Mouse (Mus musculus): ENCODE data around the gene E2f6. TPM values are rescaled to one million over a fixed set of nuclear protein-coding genes. Genes with fewer than 3 reads are reported as not detected.

E2f6 gene
- polyA plus RNA-seq, 1 experiment: 9.9 TPM

GRCm38 (mm10) chr12:16853431-16854165 is 42.8 kb downstream of the E2f6 start:
- Histone ChIP-seq H3K4me3 (replicated peaks; ENCODE audit: control insufficient read depth, low read depth, low read length) (no peak overlapping the region), H3K4me1 (ENCODE audit: control insufficient read depth, insufficient read depth, low read length) (no peaks in the 10 kb centered on the region), H3K27ac (ENCODE audit: control insufficient read depth, insufficient read depth, low read depth, low read length, poor library complexity) (no peak overlapping the region)
- TF ChIP-seq POLR2A (IDR thresholded peaks at IDR 0.05; ENCODE audit: borderline replicate concordance, control insufficient read depth, low read depth, low read length) (no peak), CTCF (IDR thresholded peaks at IDR 0.05; ENCODE audit: control insufficient read depth, insufficient read depth, low read length) (no peak)
- 64% methylated on average over 11 of the region's 11 CpGs for WGBS

- Histone ChIP-seq H3K4me3 (replicated peaks; ENCODE audit: control insufficient read depth, low read depth, low read length) (no peak overlapping the region), H3K27ac (ENCODE audit: control insufficient read depth, insufficient read depth, low read depth, low read length, poor library complexity) (no peak overlapping the region), H3K4me1 (ENCODE audit: control insufficient read depth, insufficient read depth, low read length) (no peaks in the 10 kb centered on the region)
- no peak for TF ChIP-seq POLR2A (IDR thresholded peaks at IDR 0.05; ENCODE audit: borderline replicate concordance, control insufficient read depth, low read depth, low read length)
- no peak for TF ChIP-seq CTCF (IDR thresholded peaks at IDR 0.05; ENCODE audit: control insufficient read depth, insufficient read depth, low read length)
- WGBS: 72% methylated on average over 6 of the region's 6 CpGs
Observed at GRCm38 (mm10) chr12:16855632-16856305, 45.0 kb downstream of the E2f6 start.

DNA sequence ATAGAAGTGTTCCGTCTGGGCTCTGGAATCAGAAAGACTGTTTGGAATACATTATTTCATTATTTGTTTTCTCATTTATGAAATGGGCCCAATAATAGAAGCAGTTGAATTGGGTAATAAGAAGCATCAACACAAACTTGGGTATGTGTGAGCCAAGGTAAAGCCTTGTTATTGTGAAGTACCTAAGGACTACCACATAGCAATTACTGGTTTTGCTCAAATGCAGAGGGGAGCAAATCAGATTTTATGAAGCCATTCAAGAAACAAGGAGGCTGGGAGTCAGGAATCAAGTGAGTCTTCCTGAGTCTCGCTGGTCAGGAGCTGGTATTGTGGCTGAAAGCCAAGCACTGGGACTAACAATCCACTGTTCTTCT is 45.5 kb downstream of the E2f6 start:
- WGBS: 74% methylated on average over 2 of the region's 2 CpGs
- Histone ChIP-seq H3K4me1 (ENCODE audit: control insufficient read depth, insufficient read depth, low read length) (no peaks in the 10 kb centered on the region), H3K27ac (ENCODE audit: control insufficient read depth, insufficient read depth, low read depth, low read length, poor library complexity) (no peak overlapping the region), H3K4me3 (replicated peaks; ENCODE audit: control insufficient read depth, low read depth, low read length) (no peak overlapping the region)
- TF ChIP-seq CTCF (IDR thresholded peaks at IDR 0.05; ENCODE audit: control insufficient read depth, insufficient read depth, low read length) (no peak), POLR2A (IDR thresholded peaks at IDR 0.05; ENCODE audit: borderline replicate concordance, control insufficient read depth, low read depth, low read length) (no peak)

- Histone ChIP-seq H3K4me3 (replicated peaks; ENCODE audit: control insufficient read depth, low read depth, low read length) (no peak overlapping the region), H3K4me1 (ENCODE audit: control insufficient read depth, insufficient read depth, low read length) (no peaks in the 10 kb centered on the region), H3K27ac (ENCODE audit: control insufficient read depth, insufficient read depth, low read depth, low read length, poor library complexity) (no peak overlapping the region)
- WGBS: 57% methylated on average over 4 of the region's 4 CpGs
- TF ChIP-seq CTCF (IDR thresholded peaks at IDR 0.05; ENCODE audit: control insufficient read depth, insufficient read depth, low read length): no peak
- no peak for TF ChIP-seq POLR2A (IDR thresholded peaks at IDR 0.05; ENCODE audit: borderline replicate concordance, control insufficient read depth, low read depth, low read length)
Observed at GRCm38 (mm10) chr12:16858081-16858480, 47.3 kb downstream of the E2f6 start.

DNA sequence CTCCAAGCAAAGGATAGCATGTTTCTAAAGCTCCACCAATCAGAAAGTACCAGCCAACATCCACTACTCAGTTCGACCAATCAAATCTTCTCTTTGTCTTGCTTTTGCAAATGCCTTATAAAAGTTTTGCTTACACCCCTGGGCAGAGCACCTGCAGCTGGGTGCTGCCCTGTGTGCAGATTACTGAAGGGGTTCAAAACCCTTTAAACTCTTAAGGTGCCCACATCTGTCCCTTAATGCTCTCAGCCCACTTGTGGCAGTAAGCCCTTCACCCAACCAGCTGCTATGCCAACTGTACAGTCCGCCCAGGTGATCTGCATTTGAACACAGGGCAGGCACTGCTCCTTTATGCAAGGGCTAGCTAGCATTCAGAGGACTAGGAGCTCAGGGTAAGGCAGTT is 49.0 kb downstream of the E2f6 start:
- H3K4me3 ChIP-seq (replicated peaks; ENCODE audit: control insufficient read depth, low read depth, low read length): no peak overlapping the region
- WGBS: 81% methylated on average over 2 of the region's 2 CpGs

DNA sequence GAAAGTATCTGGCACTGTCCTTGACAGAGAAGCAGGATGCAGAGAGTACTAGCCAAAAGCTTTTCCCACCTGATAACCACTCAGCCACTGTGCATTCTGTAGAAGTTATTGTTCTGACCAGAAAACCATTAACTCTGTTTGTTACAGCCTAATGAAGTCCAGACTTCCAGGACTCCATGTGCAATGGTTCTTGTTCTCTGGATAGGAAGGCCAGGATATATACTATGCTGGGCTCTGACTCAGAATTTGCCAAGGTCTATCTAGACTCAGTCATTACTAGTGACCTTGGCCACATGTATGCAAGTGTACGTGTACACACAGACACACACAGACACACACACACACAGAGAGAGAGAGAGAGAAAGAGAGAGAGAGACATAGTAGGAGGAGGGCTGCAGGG is 49.8 kb downstream of the E2f6 start:
- no peak overlapping the region for H3K27ac ChIP-seq (ENCODE audit: control insufficient read depth, insufficient read depth, low read depth, low read length, poor library complexity)
- 72% methylated on average over 1 of the region's 1 CpGs for WGBS
- H3K4me1 ChIP-seq (ENCODE audit: control insufficient read depth, insufficient read depth, low read length): no peaks in the 10 kb centered on the region
- no peak overlapping the region for H3K4me3 ChIP-seq (replicated peaks; ENCODE audit: control insufficient read depth, low read depth, low read length)
- TF ChIP-seq CTCF (IDR thresholded peaks at IDR 0.05; ENCODE audit: control insufficient read depth, insufficient read depth, low read length): no peak

More for the DNA sequence above, 49.0 kb downstream of the E2f6 start:
- TF ChIP-seq POLR2A (IDR thresholded peaks at IDR 0.05; ENCODE audit: borderline replicate concordance, control insufficient read depth, low read depth, low read length): no peak
- Histone ChIP-seq H3K27ac (ENCODE audit: control insufficient read depth, insufficient read depth, low read depth, low read length, poor library complexity) (no peak overlapping the region), H3K4me1 (ENCODE audit: control insufficient read depth, insufficient read depth, low read length) (no peaks in the 10 kb centered on the region)

DNA sequence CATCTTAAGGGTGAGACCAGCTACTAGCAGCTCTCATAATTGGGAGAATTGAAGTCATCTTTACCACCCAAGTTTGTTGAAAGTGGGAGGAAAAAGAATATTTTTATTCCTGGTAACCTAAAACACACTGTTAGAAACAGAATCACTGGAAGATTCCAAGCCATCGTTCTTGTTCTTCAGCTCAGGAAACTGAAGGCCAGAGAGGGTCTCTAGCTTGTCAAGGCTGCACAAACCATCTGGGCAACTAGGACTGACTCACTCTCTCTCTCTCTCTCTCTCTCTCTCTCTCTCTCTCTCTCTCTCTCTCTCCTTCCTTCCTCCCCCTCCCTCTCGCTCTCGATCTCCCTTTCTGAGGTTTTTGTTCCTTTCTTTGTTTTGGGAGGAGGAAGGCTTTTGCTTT is 50.2 kb downstream of the E2f6 start:
- H3K4me1 ChIP-seq (ENCODE audit: control insufficient read depth, insufficient read depth, low read length): no peaks in the 10 kb centered on the region
- WGBS: 20% methylated on average over 3 of the region's 3 CpGs
- TF ChIP-seq POLR2A (IDR thresholded peaks at IDR 0.05; ENCODE audit: borderline replicate concordance, control insufficient read depth, low read depth, low read length) (no peak), CTCF (IDR thresholded peaks at IDR 0.05; ENCODE audit: control insufficient read depth, insufficient read depth, low read length) (no peak)
- H3K27ac ChIP-seq (ENCODE audit: control insufficient read depth, insufficient read depth, low read depth, low read length, poor library complexity): no peak overlapping the region
- no peak overlapping the region for H3K4me3 ChIP-seq (replicated peaks; ENCODE audit: control insufficient read depth, low read depth, low read length)

GRCm38 (mm10) chr12:16864477-16864876 is 53.7 kb downstream of the E2f6 start:
- WGBS: 76% methylated on average over 4 of the region's 4 CpGs
- Histone ChIP-seq H3K27ac (ENCODE audit: control insufficient read depth, insufficient read depth, low read depth, low read length, poor library complexity) (no peak overlapping the region), H3K4me1 (ENCODE audit: control insufficient read depth, insufficient read depth, low read length) (peaks cover 2% of the 10 kb centered on the region; the same call in 1 of the 2 replicates), H3K4me3 (replicated peaks; ENCODE audit: control insufficient read depth, low read depth, low read length) (no peak overlapping the region)
- no peak for TF ChIP-seq POLR2A (IDR thresholded peaks at IDR 0.05; ENCODE audit: borderline replicate concordance, control insufficient read depth, low read depth, low read length)
- no peak for TF ChIP-seq CTCF (IDR thresholded peaks at IDR 0.05; ENCODE audit: control insufficient read depth, insufficient read depth, low read length)
